ENCODE assay signal across 9 mouse cellular contexts in the genomic region with DNA sequence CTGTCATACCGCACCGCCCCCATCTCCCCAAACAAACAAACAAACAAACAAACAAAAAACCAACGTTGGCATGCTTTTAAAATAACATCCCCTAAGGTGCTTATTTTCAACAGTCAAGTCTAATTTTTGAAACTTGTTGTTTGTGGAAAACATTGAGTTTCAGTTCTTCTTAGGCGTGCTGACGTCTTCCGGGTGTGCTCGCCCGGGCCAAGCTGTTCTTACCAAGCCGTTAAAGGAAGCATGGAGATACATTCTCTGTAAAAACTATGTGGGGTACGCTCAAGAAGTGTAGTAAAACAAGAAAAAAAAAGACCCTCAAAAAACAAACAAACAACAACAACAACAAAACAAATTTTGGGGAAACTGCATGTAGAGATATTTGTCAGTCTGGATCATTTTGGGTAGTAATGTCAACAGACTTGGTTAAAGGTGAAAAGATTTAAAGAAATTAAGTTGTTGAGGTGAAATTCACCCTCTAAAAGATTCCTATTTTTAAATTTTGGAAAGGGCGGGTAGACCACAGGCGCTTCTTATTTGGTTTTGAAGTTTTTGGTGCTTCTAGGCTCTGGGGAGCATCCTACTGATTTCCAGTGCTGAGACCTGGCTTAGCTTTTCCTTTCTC. TPM values are rescaled to one million over a fixed set of nuclear protein-coding genes. Genes with fewer than 3 reads are reported as not detected.
DNase-seq lines count a peak whose midpoint lies in the region; ATAC-seq and TF ChIP-seq lines count a peak whose summit lies in the region.
"Had no signal": no experiment of that assay in that cellular context is flagged by ENCODE, and none has a peak within 500 bp of the region (broad histone marks: within the 10 kb centered on the region; RNA-seq: fewer than 3 reads in every experiment).

No protein-coding gene starts in this region.

- peak overlapping the region; percentile 38; the same call in 1 of the 2 replicates for H3K9ac ChIP-seq in forebrain, postnatal 0 days
- no peak overlapping the region for H3K9ac ChIP-seq in liver, embryonic 14.5 days (replicated peaks)
- H3K9ac ChIP-seq in stomach, embryonic 16.5 days (ENCODE audit: low read length) = peak overlapping the region; percentile 76

- H3K27ac ChIP-seq in forebrain, postnatal 0 days (ENCODE audit: low read depth, low read length) = peak overlapping the region; percentile 70; the same call in 1 of the 2 replicates
- no peak overlapping the region for H3K27ac ChIP-seq in liver, embryonic 14.5 days
- no peak overlapping the region for H3K27ac ChIP-seq in stomach, embryonic 16.5 days (ENCODE audit: low read length)

- H3K27me3 ChIP-seq in forebrain, postnatal 0 days (ENCODE audit: insufficient read depth, low read length) = no peaks in the 10 kb centered on the region
- H3K27me3 ChIP-seq in liver, embryonic 14.5 days (ENCODE audit: control insufficient read depth, insufficient read depth, low read length) = peaks cover 20% of the 10 kb centered on the region
- H3K27me3 ChIP-seq in stomach, embryonic 16.5 days (ENCODE audit: control insufficient read depth, insufficient read depth, low read length) = no peaks in the 10 kb centered on the region; the same call in 1 of the 2 replicates

- DNase-seq in thymus, postnatal 0 days (ENCODE audit: low spot score) = peak; percentile 55
- no peak for DNase-seq in thymus, postnatal 36 days
- no peak for DNase-seq in forebrain, postnatal 0 days
- DNase-seq in liver, embryonic 14.5 days (ENCODE audit: low read depth in 3 of 3, low spot score in 3 of 3) = no peak
- DNase-seq in frontal cortex, postnatal 36 days (ENCODE audit: low spot score in 2 of 2) = no peak
- no peak for DNase-seq in embryo, embryonic 10.5 days (ENCODE audit: low spot score)

- peaks cover 8% of the 10 kb centered on the region; the same call in 1 of the 2 replicates for H3K4me1 ChIP-seq in forebrain, postnatal 0 days (ENCODE audit: insufficient read depth)
- H3K4me1 ChIP-seq in liver, embryonic 14.5 days (replicated peaks; ENCODE audit: control insufficient read depth in 2 of 2, insufficient read depth in 2 of 2, low read length in 1 of 2) = no peaks in the 10 kb centered on the region
- H3K4me1 ChIP-seq in stomach, embryonic 16.5 days (ENCODE audit: control insufficient read depth, insufficient read depth, low read length) = no peaks in the 10 kb centered on the region

- no peaks in the 10 kb centered on the region for H3K36me3 ChIP-seq in forebrain, postnatal 0 days (ENCODE audit: insufficient read depth)
- no peaks in the 10 kb centered on the region for H3K36me3 ChIP-seq in liver, embryonic 14.5 days (replicated peaks; ENCODE audit: control insufficient read depth, insufficient read depth, low read depth)
- no peaks in the 10 kb centered on the region for H3K36me3 ChIP-seq in stomach, embryonic 16.5 days (ENCODE audit: control insufficient read depth, insufficient read depth, low read length)

- H3K9me3 ChIP-seq in forebrain, postnatal 0 days (ENCODE audit: low read length) = no peaks in the 10 kb centered on the region
- no peaks in the 10 kb centered on the region for H3K9me3 ChIP-seq in liver, embryonic 14.5 days (ENCODE audit: control insufficient read depth, low read length)
- no peaks in the 10 kb centered on the region for H3K9me3 ChIP-seq in stomach, embryonic 16.5 days (replicated peaks; ENCODE audit: control insufficient read depth, low read length)

- no peak for TF ChIP-seq EP300 in liver, embryonic 14.5 days (IDR thresholded peaks at IDR 0.05; ENCODE audit: low read depth)

- no peak for TF ChIP-seq CTCF in forebrain, postnatal 0 days (IDR thresholded peaks at IDR 0.05; ENCODE audit: low read depth)
- TF ChIP-seq CTCF in liver, embryonic 14.5 days (IDR thresholded peaks at IDR 0.05; ENCODE audit: low read depth) = no peak

- peak overlapping the region; percentile 28 for H3K4me3 ChIP-seq in forebrain, postnatal 0 days (ENCODE audit: low read depth, low read length)
- no peak overlapping the region for H3K4me3 ChIP-seq in liver, embryonic 14.5 days (ENCODE audit: insufficient read depth in 1 of 2, low read depth in 2 of 2, low read length in 2 of 2)
- peak overlapping the region; percentile 39 for H3K4me3 ChIP-seq in stomach, embryonic 16.5 days (replicated peaks; ENCODE audit: low read length)
- H3K4me3 ChIP-seq: myocyte had no signal

- no peak for ATAC-seq in forebrain, postnatal 0 days
- no peak for ATAC-seq in liver, embryonic 14.5 days (ENCODE audit: insufficient read depth)
- no peak for ATAC-seq in stomach, embryonic 16.5 days (ENCODE audit: insufficient read depth, low FRiP score)
- ATAC-seq in megakaryocyte-erythroid progenitor cell, adult 5-6 weeks (replicated peaks; ENCODE audit: low FRiP score, low TSS enrichment, poor library complexity, severe bottlenecking) = no peak

- WGBS in forebrain, postnatal 0 days = 49% methylated on average over 12 of the region's 12 CpGs
- 55% methylated on average over 12 of the region's 12 CpGs for WGBS in liver, embryonic 14.5 days (ENCODE audit: insufficient replicate concordance)
- 72% methylated on average over 12 of the region's 12 CpGs for WGBS in stomach, embryonic 16.5 days

- peak overlapping the region; percentile 54 for H3K4me2 ChIP-seq in forebrain, postnatal 0 days (ENCODE audit: low read depth)
- peak overlapping the region; percentile 53 for H3K4me2 ChIP-seq in liver, embryonic 14.5 days (ENCODE audit: low read depth)
- peak overlapping the region; percentile 71 for H3K4me2 ChIP-seq in stomach, embryonic 16.5 days (ENCODE audit: low read depth, low read length)

RNA-seq across cellular contexts. Expression of a gene that starts 23.4 kb away (rescaled TPM):
- polyA plus RNA-seq in thymus, postnatal 0 days (2015; fragmentation: Nextera tagmentation; extraction: Ambion mirVana) = 36.8 and 37.0 TPM in 2 replicates
- 93.5 and 135 TPM in 2 replicates for total RNA-seq in forebrain, postnatal 0 days (2014; rRNA removed)
- polyA plus RNA-seq in forebrain, postnatal 0 days (2015; fragmentation: Nextera tagmentation; extraction: Ambion mirVana) = 51.8 and 60.1 TPM in 2 replicates
- polyA plus RNA-seq in liver, embryonic 14.5 days (2012; rRNA removed) = 6.1 and 9.0 TPM in 2 replicates
- polyA plus RNA-seq in liver, embryonic 14.5 days (2014; fragmentation: Nextera tagmentation; extraction: Ambion mirVana) = 3.6 and 5.4 TPM in 2 replicates
- 20.6 and 25.7 TPM in 2 replicates for polyA plus RNA-seq in stomach, embryonic 16.5 days (2015; fragmentation: Nextera tagmentation; extraction: Ambion mirVana)
- total RNA-seq in megakaryocyte-erythroid progenitor cell, adult 5-6 weeks (2014; fragmentation: Nextera tagmentation) = 0.61 and 5.4 TPM in 2 replicates
- total RNA-seq in megakaryocyte-erythroid progenitor cell, adult 5-6 weeks (2017) = 5.9 and 10.5 TPM in 2 replicates

RNA-seq across cellular contexts. Expression of a gene that starts 43.3 kb away (rescaled TPM):
- 463 and 541 TPM in 2 replicates for polyA plus RNA-seq in thymus, postnatal 0 days (2015; fragmentation: Nextera tagmentation; extraction: Ambion mirVana)
- 27.5 and 34.4 TPM in 2 replicates for total RNA-seq in forebrain, postnatal 0 days (2014; rRNA removed)
- 84.1 and 109 TPM in 2 replicates for polyA plus RNA-seq in forebrain, postnatal 0 days (2015; fragmentation: Nextera tagmentation; extraction: Ambion mirVana)
- polyA plus RNA-seq in liver, embryonic 14.5 days (2012; rRNA removed) = 39.5 and 104 TPM in 2 replicates
- 39.5 and 45.3 TPM in 2 replicates for polyA plus RNA-seq in liver, embryonic 14.5 days (2014; fragmentation: Nextera tagmentation; extraction: Ambion mirVana)
- polyA plus RNA-seq in stomach, embryonic 16.5 days (2015; fragmentation: Nextera tagmentation; extraction: Ambion mirVana) = 156 and 167 TPM in 2 replicates
- 136 and 186 TPM in 2 replicates for total RNA-seq in megakaryocyte-erythroid progenitor cell, adult 5-6 weeks (2014; fragmentation: Nextera tagmentation)
- total RNA-seq in megakaryocyte-erythroid progenitor cell, adult 5-6 weeks (2017) = 505 and 626 TPM in 2 replicates

Comparison
In these comparisons a context has a peak if more than half of its experiments do, and no peak if none do; other contexts are left out.
1. H3K4me3 ChIP-seq: peak in forebrain, postnatal 0 days (single experiment) and stomach, embryonic 16.5 days (single experiment); none in liver, embryonic 14.5 days (0 of 2).
2. Peak in every context shown above with its lines, with median percentiles within 50 percentile points of each other: H3K4me2 ChIP-seq.